Mouse (Mus musculus) limb, embryonic 14.5 days (tissue): ENCODE measurements around the gene Tmem161a. TPM values are rescaled to one million over a fixed set of nuclear protein-coding genes. Genes with fewer than 3 reads are reported as not detected.
A peak's percentile ranks its signal among the peaks of the same experiment; 100 is the strongest.

Experiments
- ATAC-seq: fragments of 200-750 bp; cut with Nextera tagmentation; 2 replicates; pipeline ENCODE4 v1.8.0; 2017; ENCODE audit warnings: low read depth, moderate number of reproducible peaks, moderate TSS enrichment; ENCODE audit not compliant: low FRiP score
- DNase-seq: peaks from one replicate; pipeline ENCODE4 v3.0.0-alpha.2; 2015; ENCODE audit warnings: low spot score
- H3K27ac ChIP-seq: fragments of 300-500 bp; sonication (generic); replicated peaks from 2 replicates; pipeline ENCODE4 v1.5.1; 2014; ENCODE audit warnings: low read depth, mild to moderate bottlenecking, low read length, moderate library complexity, mixed read lengths
- H3K27me3 ChIP-seq: fragments of 300-500 bp; sonication (generic); 2 replicates; pipeline ENCODE4 v1.6.1; 2014; ENCODE audit warnings: low read length, mixed read lengths; ENCODE audit not compliant: control insufficient read depth, insufficient read depth
- H3K36me3 ChIP-seq: fragments of 300-500 bp; sonication (generic); 2 replicates; pipeline ENCODE4 v1.6.1; 2014; ENCODE audit warnings: mild to moderate bottlenecking, low read length, moderate library complexity, mixed read lengths; ENCODE audit not compliant: control insufficient read depth, insufficient read depth
- H3K4me1 ChIP-seq: fragments of 300-500 bp; sonication (generic); 2 replicates; pipeline ENCODE4 v1.6.1; 2014; ENCODE audit warnings: antibody characterized with exemption, low read length, mixed read lengths; ENCODE audit not compliant: control insufficient read depth, insufficient read depth
- H3K4me2 ChIP-seq: fragments of 300-500 bp; sonication (generic); replicated peaks from 2 replicates; pipeline ENCODE4 v1.6.1; 2014; ENCODE audit warnings: low read depth, mild to moderate bottlenecking, low read length, moderate library complexity; ENCODE audit not compliant: severe bottlenecking
- H3K4me3 ChIP-seq: fragments of 300-500 bp; sonication (generic); replicated peaks from 2 replicates; pipeline ENCODE4 v1.5.1; 2014; ENCODE audit warnings: low read length
- H3K9ac ChIP-seq: fragments of 300-500 bp; sonication (generic); 2 replicates; pipeline ENCODE4 v1.6.1; 2014; ENCODE audit warnings: mild to moderate bottlenecking, low read depth, low read length, moderate library complexity; ENCODE audit not compliant: severe bottlenecking
- H3K9me3 ChIP-seq: fragments of 300-500 bp; sonication (generic); 2 replicates; pipeline ENCODE4 v1.6.1; 2016; ENCODE audit warnings: low read length; ENCODE audit not compliant: control insufficient read depth
- POLR2A ChIP-seq: fragments of 200-500 bp; IDR thresholded peaks from 2 replicates; pipeline ENCODE4 v1.8.0; 2012; ENCODE audit warnings: inconsistent platforms, mild to moderate bottlenecking, moderate library complexity, borderline replicate concordance; ENCODE audit not compliant: insufficient read depth, insufficient read length; ENCODE audit errors: extremely low read depth
- WGBS: fragments of 180-500 bp; shearing (Covaris S2); extraction: QIAGEN DNeasy Blood & Tissue Kit; methylation state at CpG from one replicate; pipeline ENCODE4 v1.1.7; 2014; 5-methylcytosine and 5-hydroxymethylcytosine counted together
- polyA plus RNA-seq, 2 experiments: library from polyadenylated mRNA; depleted of rRNA in 1 of 2; stranded (reverse) in 1 of 2; unstranded in 1 of 2; fragments of >200 nt; fragmentation: Nextera tagmentation in 1 of 2; extraction: Ambion mirVana in 1 of 2; gene quantifications; 2 replicates each; pipeline versions ENCODE4 v1.2.1 to v1.2.3; 2012 to 2014

The Tmem161a gene
- polyA plus RNA-seq (2012; rRNA removed) = 151 and 303 TPM in 2 replicates
- 49.9 and 54.9 TPM in 2 replicates for polyA plus RNA-seq (2014; fragmentation: Nextera tagmentation; extraction: Ambion mirVana)

- no peaks in the 10 kb centered on the region for H3K27me3 ChIP-seq
- peak within 1 kb of the TSS; percentile 79 for H3K9ac ChIP-seq
- WGBS = 3% methylated on average over 27 of the region's 27 CpGs
- H3K4me3 ChIP-seq = peak within 1 kb of the TSS; percentile 66
- H3K27ac ChIP-seq = 0 out of 2 replicates have a peak within 1 kb of the TSS, but pooled peaks have one; percentile 20
- H3K36me3 ChIP-seq = peaks cover 8% of the 10 kb centered on the region
- peak within 1 kb of the TSS; percentile 60 for H3K4me2 ChIP-seq
- peak; percentile 78; the same call in 1 of the 2 replicates for TF ChIP-seq POLR2A
- ATAC-seq = peak; percentile 96
- H3K4me1 ChIP-seq = peaks cover 7% of the 10 kb centered on the region
- DNase-seq = peak; percentile 97
- H3K9me3 ChIP-seq = no peaks in the 10 kb centered on the region
Observed at GRCm38 (mm10) chr8:70172043-70172681, at the start of gene Tmem161a. TSS of gene Tmem161a (plus strand) at chr8:70172356.

- H3K4me2 ChIP-seq = no peak overlapping the region
- no peak overlapping the region for H3K9ac ChIP-seq
- H3K36me3 ChIP-seq = no peaks in the 10 kb centered on the region
- no peak for TF ChIP-seq POLR2A
- ATAC-seq (no peak), DNase-seq (no peak)
- no peak overlapping the region for H3K4me3 ChIP-seq
- 53% methylated on average over 2 of the region's 2 CpGs for WGBS
- 0 out of 2 replicates have a peak, but pooled peaks cover 3% of the 10 kb centered on the region for H3K4me1 ChIP-seq
- peaks cover 21% of the 10 kb centered on the region for H3K27me3 ChIP-seq
- H3K27ac ChIP-seq = no peak overlapping the region
- no peaks in the 10 kb centered on the region for H3K9me3 ChIP-seq
Observed at GRCm38 (mm10) chr8:70122863-70123262, 49.3 kb upstream of the Tmem161a start.

- ATAC-seq (no peak), DNase-seq (no peak)
- H3K4me2 ChIP-seq = no peak overlapping the region
- no peaks in the 10 kb centered on the region for H3K36me3 ChIP-seq
- H3K27me3 ChIP-seq = peaks cover 2% of the 10 kb centered on the region
- 0 out of 2 replicates have a peak, but pooled peaks cover 3% of the 10 kb centered on the region for H3K4me1 ChIP-seq
- no peak overlapping the region for H3K27ac ChIP-seq
- H3K9ac ChIP-seq = no peak overlapping the region
- WGBS = 64% methylated on average over 8 of the region's 8 CpGs
- no peak overlapping the region for H3K4me3 ChIP-seq
- no peak for TF ChIP-seq POLR2A
- no peaks in the 10 kb centered on the region for H3K9me3 ChIP-seq
Observed at GRCm38 (mm10) chr8:70124992-70125391, 47.2 kb upstream of the Tmem161a start.

- no peak for TF ChIP-seq POLR2A
- H3K9me3 ChIP-seq = no peaks in the 10 kb centered on the region
- H3K36me3 ChIP-seq = peaks cover 13% of the 10 kb centered on the region
- no peak overlapping the region for H3K9ac ChIP-seq
- H3K4me2 ChIP-seq = no peak overlapping the region
- H3K4me3 ChIP-seq = no peak overlapping the region
- no peak overlapping the region for H3K27ac ChIP-seq
- no peak for ATAC-seq
- DNase-seq = no peak
- 78% methylated on average over 3 of the region's 3 CpGs for WGBS
- no peaks in the 10 kb centered on the region for H3K27me3 ChIP-seq
- H3K4me1 ChIP-seq = 0 out of 2 replicates have a peak, but pooled peaks cover 6% of the 10 kb centered on the region
Observed at GRCm38 (mm10) chr8:70128435-70128834, 43.7 kb upstream of the Tmem161a start.

DNA sequence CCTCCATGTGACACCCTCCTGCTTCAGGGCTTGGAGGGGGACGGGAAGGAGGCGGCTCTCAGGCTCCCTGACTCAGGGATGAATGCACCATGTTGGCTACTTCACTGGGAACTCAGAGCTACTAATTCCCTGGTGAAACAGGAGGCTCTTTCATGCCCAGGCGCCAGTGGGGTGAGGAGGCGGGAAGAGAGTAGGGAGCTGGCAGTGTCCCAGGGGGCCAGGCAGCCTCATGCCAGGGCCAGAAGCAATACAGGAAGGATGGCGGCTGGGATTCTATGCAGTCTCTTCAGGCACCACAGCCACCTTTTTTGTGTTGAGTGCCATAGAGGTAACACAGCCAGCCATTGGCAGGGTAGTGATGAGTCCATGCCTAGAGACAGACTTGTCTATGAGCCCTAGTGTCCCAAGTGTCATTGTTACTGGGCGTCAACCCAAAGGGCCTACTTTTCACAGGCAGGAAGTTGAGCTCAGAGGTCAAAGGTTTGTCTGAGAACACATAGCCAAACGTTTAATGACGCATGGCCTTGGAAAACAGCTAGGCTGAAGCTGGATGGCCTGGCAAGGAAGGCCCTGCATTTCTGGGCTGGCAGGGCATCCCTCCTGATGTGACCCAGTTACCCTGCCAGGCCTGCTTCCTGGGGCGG lies 42.7 kb upstream of the Tmem161a start:
- 71% methylated on average over 9 of the region's 9 CpGs for WGBS
- Histone ChIP-seq H3K4me3 (no peak overlapping the region), H3K27ac (peak overlapping the region; percentile 19; the same call in 1 of the 2 replicates), H3K4me2 (no peak overlapping the region), H3K4me1 (0 out of 2 replicates have a peak, but pooled peaks cover 6% of the 10 kb centered on the region), H3K27me3 (no peaks in the 10 kb centered on the region), H3K9me3 (no peaks in the 10 kb centered on the region), H3K36me3 (peaks cover 23% of the 10 kb centered on the region), H3K9ac (no peak overlapping the region)
- DNase-seq = no peak
- ATAC-seq = no peak
- no peak for TF ChIP-seq POLR2A
